Mouse (Mus musculus): ENCODE results near the gene Il17d.

Il17d gene

DNA sequence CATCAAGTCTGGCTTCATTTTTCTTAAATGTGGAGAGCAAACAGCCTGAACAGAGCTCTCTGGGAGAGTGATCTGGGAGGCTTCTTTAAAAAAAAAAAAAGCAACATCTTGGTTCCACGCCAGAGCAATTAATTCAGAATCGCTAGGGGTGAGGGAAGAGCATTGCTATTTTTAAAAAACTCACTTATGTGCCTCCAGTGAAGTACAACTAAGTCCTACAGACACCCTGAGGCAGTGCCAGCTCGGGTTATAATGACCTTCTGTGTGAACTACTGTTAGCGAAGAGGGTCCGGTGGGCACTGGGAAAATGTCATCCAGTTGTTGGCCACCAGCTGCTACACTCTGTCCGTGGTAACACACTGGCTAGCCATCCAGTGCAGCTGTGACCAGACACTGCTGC is 11.1 kb downstream of the Il17d start:
- ATAC-seq (ENCODE audit: low TSS enrichment): 0 out of 2 replicates have a peak, but pooled peaks have one; percentile 24

DNA sequence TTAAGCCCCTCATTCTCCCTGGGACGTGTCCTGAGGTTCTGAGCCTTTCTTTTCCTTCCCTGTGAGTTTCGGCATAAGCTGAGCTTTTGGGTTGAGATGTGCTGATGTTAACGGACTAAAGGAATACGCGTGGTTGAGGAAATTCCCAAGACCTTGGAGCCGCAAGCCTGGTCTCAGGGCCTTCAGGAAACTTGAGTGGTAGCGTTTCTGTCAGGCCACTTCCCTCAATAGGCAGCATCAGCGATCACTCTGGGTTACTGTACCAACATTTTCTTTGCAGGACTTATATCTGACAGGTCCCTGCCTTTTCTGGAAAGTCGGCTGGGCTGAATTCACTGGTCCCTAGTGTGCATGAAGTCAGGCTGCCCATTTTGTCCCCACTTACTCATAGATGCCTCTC is 12.2 kb downstream of the Il17d start:
- no peak for ATAC-seq (ENCODE audit: low TSS enrichment)

DNA sequence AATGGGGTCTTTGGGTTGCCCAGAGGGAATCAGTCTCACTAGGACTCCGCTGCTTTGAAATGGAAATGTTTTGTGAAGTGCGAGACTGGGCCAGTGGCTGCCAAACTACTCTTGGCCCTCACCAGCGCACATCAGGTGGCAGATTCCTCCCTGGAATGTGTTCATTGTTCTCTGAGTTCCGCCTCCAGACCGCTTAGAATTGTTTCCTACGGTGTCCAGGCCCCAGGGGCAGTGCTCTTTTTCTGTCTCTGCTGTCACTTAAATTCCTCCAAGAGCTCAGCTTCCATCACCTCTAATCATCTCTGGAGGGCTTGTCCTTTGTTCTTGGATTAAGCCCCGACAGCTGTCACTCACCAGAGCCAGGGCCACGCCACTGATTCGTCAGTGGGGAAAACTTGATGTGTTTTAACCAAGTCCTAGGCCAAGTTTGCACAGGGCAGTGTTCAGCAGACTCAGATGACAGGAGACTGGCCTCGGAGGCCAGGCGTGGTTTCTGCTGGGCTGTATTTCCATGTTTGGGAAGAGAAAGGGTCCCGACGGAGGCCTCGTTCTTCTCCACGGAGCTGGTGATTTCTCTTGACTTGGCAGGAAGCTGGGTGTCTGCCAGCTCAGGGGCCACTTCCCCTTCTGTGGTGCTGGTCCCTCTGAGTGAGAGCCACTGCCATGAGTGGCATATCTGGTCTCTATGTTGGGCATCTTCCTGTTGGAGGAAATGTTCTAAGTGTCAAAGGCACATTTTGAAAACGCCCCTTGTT is 12.9 kb downstream of the Il17d start:
- ATAC-seq (ENCODE audit: low TSS enrichment): no peak

DNA sequence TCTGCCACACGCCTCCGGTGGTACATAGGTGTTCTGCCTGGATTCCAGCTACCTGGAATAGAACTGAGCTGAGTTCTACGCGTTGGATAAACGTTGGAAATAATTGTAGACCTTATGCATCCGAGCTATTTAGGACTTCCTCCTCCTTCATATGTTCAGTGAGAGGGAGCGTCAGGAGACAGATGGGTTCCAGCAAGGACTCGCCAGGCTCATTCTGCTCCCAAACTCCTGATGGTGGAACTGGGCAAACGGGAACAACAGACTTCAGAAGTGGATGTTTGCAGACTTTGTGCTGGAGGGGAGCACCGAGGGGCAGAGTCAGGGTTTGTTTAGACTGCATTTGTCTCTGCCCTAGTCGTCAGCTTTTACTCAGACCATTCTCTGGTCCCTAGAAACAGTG is 16.1 kb downstream of the Il17d start:
- ATAC-seq (ENCODE audit: low TSS enrichment): peak; percentile 82

DNA sequence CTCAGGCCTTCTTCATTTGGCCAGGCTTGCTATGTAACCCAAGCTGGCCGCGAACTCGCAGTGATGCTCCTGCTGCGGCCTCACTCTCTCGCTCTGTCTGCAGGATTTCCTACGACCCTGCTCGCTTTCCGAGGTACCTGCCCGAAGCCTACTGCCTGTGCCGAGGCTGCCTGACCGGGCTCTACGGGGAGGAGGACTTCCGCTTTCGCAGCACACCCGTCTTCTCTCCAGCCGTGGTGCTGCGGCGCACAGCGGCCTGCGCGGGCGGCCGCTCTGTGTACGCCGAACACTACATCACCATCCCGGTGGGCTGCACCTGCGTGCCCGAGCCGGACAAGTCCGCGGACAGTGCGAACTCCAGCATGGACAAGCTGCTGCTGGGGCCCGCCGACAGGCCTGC is 17.7 kb downstream of the Il17d start:
- ATAC-seq (ENCODE audit: low TSS enrichment): no peak

DNA sequence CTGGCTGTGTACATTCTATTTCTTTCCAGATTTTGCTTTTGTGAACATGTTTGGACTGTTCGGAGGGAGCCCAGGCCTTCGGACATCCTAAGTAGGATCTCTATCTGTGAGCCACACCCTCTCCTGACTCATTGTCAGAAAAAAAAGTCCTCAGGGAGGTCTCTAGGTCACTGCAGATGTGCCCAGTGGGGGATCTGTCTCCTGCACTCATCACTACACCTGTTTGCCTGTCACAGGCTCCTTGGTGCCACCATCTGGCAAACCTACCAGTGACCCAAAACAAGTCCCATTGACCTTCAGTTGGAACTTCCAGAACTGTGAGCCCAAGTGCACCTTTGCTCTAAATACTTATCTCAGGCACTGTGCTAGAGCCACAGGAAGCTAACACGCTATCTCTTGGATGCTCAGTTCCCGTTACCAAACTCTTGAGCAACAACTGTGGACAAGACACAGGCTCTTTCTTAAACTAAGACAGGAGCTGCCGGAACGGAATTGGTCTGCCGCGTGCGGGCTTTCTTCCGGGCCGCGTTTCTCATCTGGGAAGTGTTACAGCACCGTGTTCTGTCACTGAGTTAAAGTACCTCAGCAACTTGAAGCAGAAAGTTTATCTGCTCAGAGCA is 19.0 kb downstream of the Il17d start:
- ATAC-seq (ENCODE audit: low TSS enrichment): no peak

DNA sequence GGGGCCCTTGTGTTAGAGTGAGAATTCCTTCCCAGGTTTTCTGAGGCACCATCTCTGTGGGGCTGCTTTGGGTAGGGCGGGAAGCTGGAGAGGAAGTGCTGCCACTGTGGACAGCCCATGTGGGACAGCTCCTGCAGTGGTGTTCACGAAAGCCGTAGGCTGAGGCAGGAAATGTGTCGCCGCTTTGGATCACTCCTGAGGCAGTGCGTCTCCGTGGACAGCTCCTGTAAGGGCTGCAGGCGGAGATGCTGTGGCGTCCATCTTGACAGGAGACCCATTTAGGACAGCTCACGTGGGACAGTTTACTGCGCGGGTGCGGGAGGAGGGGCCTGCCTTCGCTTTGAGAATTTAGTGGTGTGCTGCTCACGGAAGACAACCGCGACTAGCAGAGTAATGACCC is 20.9 kb downstream of the Il17d start:
- ATAC-seq (ENCODE audit: low TSS enrichment): no peak

DNA sequence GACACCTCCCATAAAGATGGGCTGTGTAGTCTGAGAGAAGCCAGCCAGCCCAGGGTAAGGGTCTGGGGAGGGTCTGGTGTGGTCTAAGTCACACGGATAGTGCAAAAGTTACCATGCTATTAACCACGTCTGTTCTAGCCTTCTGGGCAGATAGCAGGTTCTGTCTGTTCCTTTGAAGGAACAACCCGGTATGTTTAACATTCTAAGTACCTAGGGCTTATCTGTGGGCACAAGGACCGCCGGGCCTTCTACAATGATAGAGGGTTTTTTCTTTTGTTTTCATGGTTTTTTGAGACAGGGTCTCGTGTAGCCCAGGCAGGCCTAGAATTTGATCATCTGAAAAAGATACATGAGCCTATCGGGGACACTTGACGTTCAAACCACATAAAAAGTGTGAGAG is 21.6 kb downstream of the Il17d start:
- ATAC-seq (ENCODE audit: low TSS enrichment): no peak

DNA sequence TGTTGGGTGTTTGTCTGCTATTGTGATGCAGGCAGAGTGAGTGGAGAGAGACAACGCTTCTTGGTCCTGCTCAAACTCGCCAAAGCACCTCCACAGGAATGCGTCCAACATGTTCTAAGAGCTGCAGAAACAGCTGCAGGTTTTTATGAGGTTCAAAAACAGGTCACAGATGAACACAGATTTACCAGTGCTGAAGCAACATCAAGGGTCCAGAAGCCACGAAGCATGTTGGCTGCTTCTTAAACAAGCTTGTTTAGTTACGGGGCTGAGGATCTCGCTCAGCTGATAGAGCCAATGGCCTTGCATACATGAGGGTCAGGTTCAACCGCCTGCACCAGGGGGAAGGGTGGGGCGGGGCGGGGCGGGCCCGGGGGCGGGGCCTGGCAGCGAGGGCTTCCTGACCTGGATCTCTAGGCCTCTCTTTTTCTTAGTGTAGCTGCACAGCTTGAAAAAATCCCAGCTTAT is 22.0 kb downstream of the Il17d start:
- ATAC-seq (ENCODE audit: low TSS enrichment): no peak

DNA sequence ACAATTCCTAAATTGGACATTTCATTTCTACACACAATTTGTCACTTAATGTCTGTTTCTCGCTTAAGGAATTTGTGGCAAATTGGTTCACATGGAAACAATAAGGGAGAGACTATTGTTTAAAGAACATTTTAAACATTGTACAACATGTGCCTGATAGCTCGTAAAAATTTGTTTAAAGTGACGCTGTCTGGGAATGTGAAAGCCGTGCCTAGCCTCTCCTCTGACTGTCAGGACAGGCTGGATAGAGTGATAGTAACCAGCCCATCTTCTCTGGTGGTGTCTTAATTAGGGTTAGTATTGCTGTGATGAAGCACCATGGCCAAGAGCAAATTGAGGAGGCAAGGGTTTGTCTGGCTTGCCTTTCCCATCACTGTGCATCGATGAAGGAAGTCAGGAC is 22.5 kb downstream of the Il17d start:
- no peak for ATAC-seq (ENCODE audit: low TSS enrichment)

DNA sequence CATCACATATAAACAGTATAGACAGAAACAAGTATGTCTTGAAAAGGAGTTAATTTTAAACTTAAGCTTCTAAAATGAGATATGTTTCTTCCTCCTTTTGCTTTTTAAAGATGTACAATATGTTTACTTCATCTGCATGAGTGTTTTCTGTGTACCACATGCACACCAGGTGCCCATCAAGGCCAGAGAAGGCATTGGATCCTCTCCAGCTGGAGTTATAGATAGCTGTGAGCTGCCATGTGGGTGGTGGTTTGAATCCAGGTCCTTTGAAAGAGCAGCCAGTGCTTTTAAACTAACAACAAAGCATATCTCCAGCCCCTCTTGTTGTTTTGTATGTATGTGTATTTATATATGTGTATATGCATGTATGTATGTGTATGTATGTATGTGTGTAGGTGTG is 28.4 kb downstream of the Il17d start:
- no peak for ATAC-seq (ENCODE audit: low TSS enrichment)

DNA sequence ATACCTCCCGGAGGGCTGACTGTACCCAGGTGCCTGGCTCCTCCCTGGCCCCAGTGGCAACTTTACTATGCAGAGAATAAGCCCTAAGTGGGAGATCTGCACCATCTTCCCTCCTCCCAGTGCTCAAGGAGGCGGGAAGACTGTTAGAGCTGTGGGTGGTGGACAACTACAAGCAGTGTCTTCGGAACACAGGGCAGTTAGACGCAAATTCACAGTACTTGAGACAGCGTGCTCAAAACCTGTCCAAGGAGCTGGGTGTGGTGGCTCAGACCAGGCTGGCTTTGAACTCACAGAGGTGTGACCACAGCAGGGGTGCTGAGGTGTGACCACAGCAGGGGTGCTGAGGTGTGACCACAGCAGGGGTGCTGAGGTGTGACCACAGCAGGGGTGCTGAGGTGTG is 29.9 kb downstream of the Il17d start:
- peak; percentile 73 for ATAC-seq (ENCODE audit: low TSS enrichment)

DNA sequence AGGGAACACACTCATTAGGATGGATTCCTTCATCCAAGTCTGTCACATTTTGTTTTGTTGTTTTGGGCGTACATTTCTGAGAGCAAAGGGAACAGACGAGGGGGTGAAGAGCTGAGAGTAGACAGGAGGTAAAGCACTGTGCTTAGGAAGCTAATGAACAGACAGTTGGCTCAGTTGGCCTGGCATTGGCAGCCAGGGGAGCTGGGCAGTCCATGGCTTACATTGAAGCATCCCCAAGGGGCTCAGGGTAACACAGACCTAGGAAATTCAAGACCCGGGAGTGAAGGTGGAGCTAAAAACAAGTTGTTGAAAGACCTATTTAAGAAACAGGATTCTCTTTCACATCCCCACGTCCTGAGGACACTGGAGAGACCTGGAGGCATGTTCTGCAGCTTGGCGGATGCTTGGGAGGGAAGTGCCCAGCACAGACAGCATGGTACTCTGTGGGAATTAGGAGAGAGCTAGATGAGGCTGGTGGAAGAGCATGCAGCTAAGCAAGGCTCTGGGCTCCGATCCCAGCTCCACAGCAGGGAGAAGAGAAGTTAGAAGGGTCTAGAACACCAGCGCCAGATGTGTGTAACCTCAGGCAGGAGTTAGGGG is 31.0 kb downstream of the Il17d start:
- ATAC-seq (ENCODE audit: low TSS enrichment): no peak

DNA sequence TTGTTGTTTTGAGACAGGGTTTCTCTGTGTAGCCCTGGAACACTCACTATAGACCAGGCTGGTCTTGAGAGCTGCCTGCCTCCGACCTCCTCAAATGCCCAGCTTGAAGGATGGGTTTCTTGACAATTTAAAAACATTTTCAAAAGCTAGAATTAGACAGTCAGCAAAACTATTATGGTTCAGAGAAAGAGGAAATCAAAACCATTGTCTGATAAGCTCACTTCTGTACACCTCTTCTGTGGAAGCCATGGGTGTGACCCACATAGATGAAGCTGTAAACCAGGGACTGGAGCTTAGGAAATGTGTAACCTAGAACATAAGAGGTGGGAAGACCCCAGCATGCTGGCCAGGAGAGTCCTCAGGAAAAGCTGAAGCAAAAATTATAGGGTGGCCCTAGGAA is 32.3 kb downstream of the Il17d start:
- no peak for ATAC-seq (ENCODE audit: low TSS enrichment)

DNA sequence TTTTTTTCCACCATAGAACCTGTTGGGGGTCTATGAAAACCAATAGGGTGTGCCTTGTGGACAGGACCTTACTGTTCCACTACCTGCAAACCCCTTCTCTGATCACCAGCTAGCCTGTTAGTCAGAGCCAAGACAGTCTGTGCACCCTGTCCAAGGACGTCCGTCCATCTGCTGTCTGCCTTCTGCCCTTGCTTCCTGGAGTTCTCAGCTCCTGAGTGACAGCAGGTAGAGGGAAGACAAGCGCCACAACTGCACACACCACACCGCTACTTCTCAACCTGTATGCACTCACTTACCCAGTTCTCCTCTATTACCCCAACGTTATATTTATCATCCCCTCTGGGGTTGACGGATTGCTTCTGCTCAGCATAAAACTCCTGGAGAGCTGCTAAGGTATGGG is 41.0 kb downstream of the Il17d start:
- no peak for ATAC-seq (ENCODE audit: low TSS enrichment)

DNA sequence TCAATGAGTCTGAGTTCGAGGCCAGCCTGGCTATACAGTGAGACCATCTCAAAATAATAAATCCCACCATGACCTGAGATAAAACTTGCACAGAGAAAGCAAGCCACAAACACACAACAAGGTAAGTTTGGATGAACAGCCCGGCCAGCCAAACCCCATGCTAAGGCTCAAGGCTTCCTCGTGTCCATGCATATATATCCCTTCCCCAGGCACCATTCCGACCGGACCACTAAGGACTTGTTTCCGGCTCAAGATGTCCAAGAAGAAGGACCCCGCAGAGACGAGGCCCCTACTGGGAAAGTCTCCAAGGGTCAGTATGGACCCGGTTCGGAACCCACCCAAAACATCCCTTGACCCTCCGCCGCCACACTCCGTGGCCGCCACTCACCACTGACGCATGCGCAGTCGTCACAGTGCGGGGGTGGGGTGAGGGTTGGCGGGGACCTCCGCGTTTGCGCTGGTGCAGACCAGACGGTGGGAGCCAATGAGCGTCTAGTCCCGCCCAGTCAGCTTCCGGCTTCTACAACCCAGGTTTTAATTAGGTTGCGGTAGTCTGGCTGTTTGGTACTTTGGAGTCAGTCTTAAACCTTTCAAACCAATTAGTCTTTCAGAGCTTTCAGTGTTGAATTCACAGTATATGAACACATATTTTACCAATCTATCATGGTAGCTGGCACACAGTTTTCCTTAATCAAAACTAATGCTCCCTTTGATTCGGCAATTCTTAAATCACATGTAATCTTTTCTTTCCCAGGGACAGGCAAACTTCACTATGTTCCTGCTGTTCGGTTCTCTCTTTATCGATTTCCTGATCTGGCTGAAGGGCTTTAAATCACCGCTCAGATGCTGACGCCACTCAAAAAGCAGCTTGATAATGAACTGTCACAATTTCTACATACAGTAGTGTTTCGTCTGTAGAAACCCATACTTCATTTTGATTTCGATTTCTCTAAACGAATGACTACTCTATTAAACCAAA is 46.9 kb downstream of the Il17d start, which contains the start of gene Eef1akmt1:
Gene Eef1akmt1 (minus strand): TSS at position 458 of the 979 bp plus-strand sequence.
- ATAC-seq (ENCODE audit: low TSS enrichment): peak; percentile 99

DNA sequence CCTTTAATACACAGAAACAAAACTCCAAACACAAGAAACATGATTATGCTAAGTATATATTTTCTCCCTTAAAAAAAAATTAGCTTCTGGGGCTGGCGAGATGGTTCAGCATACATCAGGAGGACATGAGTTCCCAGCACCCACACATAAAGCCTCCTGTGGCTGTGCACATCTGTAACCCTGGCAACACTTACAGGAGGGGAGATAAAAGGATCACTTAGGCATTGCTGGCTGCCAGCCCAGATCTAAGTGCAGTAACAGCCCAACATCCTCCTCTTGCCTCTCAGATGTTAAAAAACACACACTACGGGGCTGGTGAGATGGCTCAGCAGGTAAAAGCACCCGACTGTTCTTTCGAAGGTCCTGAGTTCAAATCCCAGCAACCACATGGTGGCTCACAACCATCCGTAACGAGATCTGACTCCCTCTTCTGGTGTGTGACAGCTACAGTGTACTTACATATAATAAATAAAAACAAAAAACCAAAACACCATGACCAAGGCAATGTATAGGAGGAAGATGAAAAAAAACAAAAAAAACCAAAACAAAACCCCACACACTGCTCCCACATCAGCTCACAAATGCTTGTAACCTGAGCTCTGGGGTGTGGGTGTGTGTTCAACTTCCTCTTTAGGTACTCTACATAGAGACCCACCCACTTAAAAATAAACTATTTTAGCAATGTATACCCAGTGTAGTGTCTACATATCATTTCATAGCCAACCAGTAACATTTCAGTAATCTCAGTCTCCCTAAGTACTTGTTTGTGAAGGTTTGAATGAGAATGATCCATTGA is 50.4 kb downstream of the Il17d start:
- ATAC-seq (ENCODE audit: low TSS enrichment): no peak

DNA sequence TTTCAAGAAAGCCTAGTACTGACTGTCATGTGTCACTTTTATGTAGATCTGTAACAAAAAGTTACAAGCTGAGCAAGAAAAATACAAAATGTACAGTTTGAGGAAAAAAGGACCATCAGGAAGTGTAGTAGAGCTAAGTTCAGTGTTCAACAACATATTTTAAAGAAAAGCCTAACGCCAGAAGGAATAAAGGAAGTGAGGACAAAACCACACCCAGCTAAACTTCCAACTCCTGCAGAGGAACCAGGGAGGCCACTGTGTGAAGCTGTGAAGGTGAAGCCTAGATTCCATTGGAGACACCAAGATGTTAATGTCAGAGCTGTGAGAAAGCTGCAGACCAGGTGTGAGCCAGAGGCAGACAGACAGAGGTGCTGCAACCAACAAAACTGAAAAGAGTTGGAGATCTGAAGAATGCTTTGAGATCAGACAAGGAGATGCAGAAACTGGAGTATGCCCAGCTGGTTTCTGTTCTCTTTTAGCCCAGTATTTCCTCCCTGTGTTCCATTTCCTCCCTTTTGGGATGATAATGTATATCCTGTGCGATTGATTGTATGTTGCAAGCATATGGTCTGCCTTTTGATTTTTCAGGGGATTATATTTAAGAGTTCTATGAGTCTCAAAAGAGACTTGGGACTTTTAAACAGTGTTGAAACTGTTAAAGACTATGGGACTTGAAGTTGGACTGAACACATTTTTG is 51.9 kb downstream of the Il17d start:
- no peak for ATAC-seq (ENCODE audit: low TSS enrichment)

DNA sequence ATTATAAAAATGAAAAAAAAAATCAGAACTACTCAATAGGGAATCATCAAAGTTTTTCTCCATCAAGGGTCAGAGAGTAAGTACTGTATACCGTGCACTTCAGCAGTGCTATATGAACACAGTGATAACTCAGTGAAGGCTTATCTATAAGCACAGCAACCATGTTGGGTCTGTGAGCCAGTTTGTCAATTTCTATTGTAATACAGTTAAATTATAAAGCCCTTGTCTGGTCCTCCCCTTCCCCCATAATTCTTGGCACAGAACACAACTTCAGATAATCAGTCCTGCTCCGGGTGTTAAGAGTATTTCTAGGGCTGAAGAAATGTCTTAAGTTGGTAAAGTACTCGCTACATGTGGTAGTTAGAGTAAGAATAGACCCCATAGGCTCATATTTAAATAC is 67.3 kb downstream of the Il17d start:
- ATAC-seq (ENCODE audit: low TSS enrichment): no peak

Data from frontal cortex, adult (tissue).